Mouse (Mus musculus) kidney, adult 2 months (tissue): ENCODE measurements around the gene Hist2h3c1.

ENCODE experiments used
- CTCF ChIP-seq: fragments of 200-500 bp; conservative IDR thresholded peaks from 2 replicates; pipeline ENCODE4 v1.5.1; 2011; ENCODE audit warnings: low read depth, mild to moderate bottlenecking, control low read depth, low read length, moderate library complexity, mixed read lengths; ENCODE audit not compliant: insufficient read depth, insufficient read length
- POLR2A ChIP-seq: fragments of 200-500 bp; IDR thresholded peaks from one replicate; pipeline ENCODE4 v1.6.1; 2011; ENCODE audit warnings: low read depth, low read length, control low read depth

GRCm38 (mm10) chr3:96263558-96264403 is 17.3 kb downstream of the Hist2h3c1 start:
- no peak for TF ChIP-seq CTCF
- no peak for TF ChIP-seq POLR2A
